Mouse (Mus musculus) neural tube, embryonic 15.5 days (tissue): ENCODE data around the gene Dkk2. TPM values are rescaled to one million over a fixed set of nuclear protein-coding genes. Genes with fewer than 3 reads are reported as not detected.

Source experiments
- ATAC-seq: fragments of 200-750 bp; cut with Nextera tagmentation; 2 replicates; pipeline ENCODE4 v1.8.0; 2017; ENCODE audit warnings: mild to moderate bottlenecking, moderate TSS enrichment, moderate library complexity; ENCODE audit not compliant: low FRiP score
- H3K27ac ChIP-seq: fragments of 300-500 bp; sonication (generic); replicated peaks from 2 replicates; pipeline ENCODE4 v1.5.1; 2015; ENCODE audit warnings: mild to moderate bottlenecking, inconsistent platforms
- H3K27me3 ChIP-seq: fragments of 300-500 bp; sonication (generic); replicated peaks from 2 replicates; pipeline ENCODE4 v1.6.1; 2015; ENCODE audit warnings: inconsistent platforms
- H3K36me3 ChIP-seq: fragments of 300-500 bp; sonication (generic); 2 replicates; pipeline ENCODE4 v1.6.1; 2015; ENCODE audit warnings: inconsistent platforms
- H3K4me1 ChIP-seq: fragments of 300-500 bp; sonication (generic); 2 replicates; pipeline ENCODE4 v1.6.1; 2015; ENCODE audit warnings: inconsistent platforms
- H3K4me2 ChIP-seq: fragments of 300-500 bp; sonication (generic); 2 replicates; pipeline ENCODE4 v1.6.1; 2015; ENCODE audit warnings: inconsistent platforms, mild to moderate bottlenecking, moderate library complexity
- H3K4me3 ChIP-seq: fragments of 300-500 bp; sonication (generic); replicated peaks from 2 replicates; pipeline ENCODE4 v1.5.1; 2015; ENCODE audit warnings: mild to moderate bottlenecking, inconsistent platforms
- H3K9ac ChIP-seq: fragments of 300-500 bp; sonication (generic); replicated peaks from 2 replicates; pipeline ENCODE4 v1.6.1; 2015; ENCODE audit warnings: mild to moderate bottlenecking, inconsistent platforms
- H3K9me3 ChIP-seq: fragments of 300-500 bp; sonication (generic); replicated peaks from 2 replicates; pipeline ENCODE4 v1.6.1; 2016; ENCODE audit warnings: inconsistent platforms
- WGBS: fragments of 180-500 bp; shearing (Covaris S2); methylation state at CpG from one replicate; pipeline ENCODE4 v1.1.7; 2015; ENCODE audit warnings: mixed read lengths; 5-methylcytosine and 5-hydroxymethylcytosine counted together
- polyA plus RNA-seq: library from polyadenylated mRNA; unstranded; fragments of >200 nt; fragmentation: Nextera tagmentation; extraction: Ambion mirVana; gene quantifications from 2 replicates; pipeline ENCODE4 v1.2.1, GENCODE M21; 2015

The Dkk2 gene
- polyA plus RNA-seq, 1 experiment from 2014 or later, result 1.9 TPM

- H3K9me3 ChIP-seq, result no peaks in the 10 kb centered on the region
- H3K4me1 ChIP-seq, result no peaks in the 10 kb centered on the region
- H3K27me3 ChIP-seq, result no peaks in the 10 kb centered on the region
- ATAC-seq, result no peak
- H3K4me3 ChIP-seq, result no peak overlapping the region
- no peak overlapping the region for H3K27ac ChIP-seq
- 97% methylated on average over 1 of the region's 1 CpGs for WGBS
- no peak overlapping the region for H3K9ac ChIP-seq
- H3K36me3 ChIP-seq, result no peaks in the 10 kb centered on the region
- no peak overlapping the region for H3K4me2 ChIP-seq
Measured at GRCm38 (mm10) chr3:132129730-132130274, 44.7 kb downstream of the Dkk2 start.

GRCm38 (mm10) chr3:132130781-132131180 is 45.7 kb downstream of the Dkk2 start:
- ATAC-seq, result no peak
- 68% methylated on average over 3 of the region's 3 CpGs for whole genome bisulfite sequencing
- Histone ChIP-seq H3K9ac (no peak overlapping the region), H3K4me1 (no peaks in the 10 kb centered on the region), H3K4me2 (no peak overlapping the region), H3K36me3 (no peaks in the 10 kb centered on the region), H3K27ac (no peak overlapping the region), H3K9me3 (no peaks in the 10 kb centered on the region), H3K4me3 (no peak overlapping the region), H3K27me3 (no peaks in the 10 kb centered on the region)

GRCm38 (mm10) chr3:132131939-132132338 is 46.8 kb downstream of the Dkk2 start:
- H3K4me2 ChIP-seq, result no peak overlapping the region
- H3K36me3 ChIP-seq, result no peaks in the 10 kb centered on the region
- no peaks in the 10 kb centered on the region for H3K27me3 ChIP-seq
- ATAC-seq, result no peak
- H3K27ac ChIP-seq, result no peak overlapping the region
- no peak overlapping the region for H3K4me3 ChIP-seq
- 87% methylated on average over 4 of the region's 4 CpGs for WGBS
- no peaks in the 10 kb centered on the region for H3K4me1 ChIP-seq
- H3K9me3 ChIP-seq, result no peaks in the 10 kb centered on the region
- no peak overlapping the region for H3K9ac ChIP-seq

- ATAC-seq, result no peak
- Histone ChIP-seq H3K4me1 (no peaks in the 10 kb centered on the region), H3K9me3 (no peaks in the 10 kb centered on the region), H3K9ac (no peak overlapping the region), H3K4me3 (no peak overlapping the region), H3K4me2 (no peak overlapping the region), H3K27ac (no peak overlapping the region), H3K36me3 (no peaks in the 10 kb centered on the region), H3K27me3 (no peaks in the 10 kb centered on the region)
- 81% methylated on average over 1 of the region's 1 CpGs for WGBS
Measured at GRCm38 (mm10) chr3:132134502-132134901, 49.4 kb downstream of the Dkk2 start.

- WGBS, result 63% methylated on average over 11 of the region's 11 CpGs
Measured at GRCm38 (mm10) chr3:132137802-132138378, 52.8 kb downstream of the Dkk2 start.

GRCm38 (mm10) chr3:132141031-132141430 is 55.9 kb downstream of the Dkk2 start:
- H3K27me3 ChIP-seq, result no peaks in the 10 kb centered on the region
- no peaks in the 10 kb centered on the region for H3K36me3 ChIP-seq
- 74% methylated on average over 4 of the region's 4 CpGs for WGBS
- no peak for ATAC-seq
- H3K9me3 ChIP-seq, result no peaks in the 10 kb centered on the region
- no peak overlapping the region for H3K4me2 ChIP-seq
- H3K4me3 ChIP-seq, result no peak overlapping the region
- no peak overlapping the region for H3K9ac ChIP-seq
- H3K27ac ChIP-seq, result no peak overlapping the region
- no peaks in the 10 kb centered on the region for H3K4me1 ChIP-seq

More at GRCm38 (mm10) chr3:132137802-132138378, 52.8 kb downstream of the Dkk2 start:
- ATAC-seq, result no peak
- Histone ChIP-seq H3K27ac (no peak overlapping the region), H3K36me3 (no peaks in the 10 kb centered on the region), H3K4me3 (no peak overlapping the region), H3K27me3 (no peaks in the 10 kb centered on the region), H3K9me3 (no peaks in the 10 kb centered on the region), H3K4me2 (no peak overlapping the region), H3K9ac (no peak overlapping the region), H3K4me1 (no peaks in the 10 kb centered on the region)

- H3K9me3 ChIP-seq, result no peaks in the 10 kb centered on the region
- no peak overlapping the region for H3K4me2 ChIP-seq
- H3K9ac ChIP-seq, result no peak overlapping the region
- H3K4me1 ChIP-seq, result no peaks in the 10 kb centered on the region
- H3K36me3 ChIP-seq, result no peaks in the 10 kb centered on the region
- ATAC-seq, result no peak
- H3K4me3 ChIP-seq, result no peak overlapping the region
- no peak overlapping the region for H3K27ac ChIP-seq
- H3K27me3 ChIP-seq, result no peaks in the 10 kb centered on the region
- WGBS, result 69% methylated on average over 6 of the region's 6 CpGs
Measured at GRCm38 (mm10) chr3:132149446-132150025, 64.4 kb downstream of the Dkk2 start.

GRCm38 (mm10) chr3:132158817-132159216 is 73.7 kb downstream of the Dkk2 start:
- Histone ChIP-seq H3K27ac (no peak overlapping the region), H3K4me1 (no peaks in the 10 kb centered on the region), H3K4me3 (no peak overlapping the region), H3K27me3 (no peaks in the 10 kb centered on the region), H3K9me3 (no peaks in the 10 kb centered on the region), H3K4me2 (no peak overlapping the region), H3K36me3 (no peaks in the 10 kb centered on the region), H3K9ac (no peak overlapping the region)
- no peak for ATAC-seq
- 92% methylated on average over 2 of the region's 2 CpGs for WGBS

GRCm38 (mm10) chr3:132168911-132169310 is 83.8 kb downstream of the Dkk2 start:
- no peak for ATAC-seq
- Histone ChIP-seq H3K9ac (no peak overlapping the region), H3K9me3 (no peaks in the 10 kb centered on the region), H3K36me3 (no peaks in the 10 kb centered on the region), H3K27ac (no peak overlapping the region), H3K27me3 (no peaks in the 10 kb centered on the region), H3K4me2 (no peak overlapping the region), H3K4me1 (no peaks in the 10 kb centered on the region), H3K4me3 (no peak overlapping the region)
- WGBS, result 86% methylated on average over 3 of the region's 3 CpGs

- no peak for ATAC-seq
- Histone ChIP-seq H3K4me1 (no peaks in the 10 kb centered on the region), H3K4me3 (no peak overlapping the region), H3K36me3 (no peaks in the 10 kb centered on the region), H3K27ac (no peak overlapping the region), H3K27me3 (no peaks in the 10 kb centered on the region), H3K9ac (no peak overlapping the region), H3K9me3 (no peaks in the 10 kb centered on the region), H3K4me2 (no peak overlapping the region)
- 92% methylated on average over 12 of the region's 12 CpGs for WGBS
Measured at GRCm38 (mm10) chr3:132186888-132187552, 101.9 kb downstream of the Dkk2 start.

- H3K9me3 ChIP-seq, result no peaks in the 10 kb centered on the region
- H3K4me2 ChIP-seq, result no peak overlapping the region
- 62% methylated on average over 4 of the region's 4 CpGs for WGBS
- H3K27me3 ChIP-seq, result no peaks in the 10 kb centered on the region
- no peaks in the 10 kb centered on the region for H3K4me1 ChIP-seq
- no peaks in the 10 kb centered on the region for H3K36me3 ChIP-seq
- H3K9ac ChIP-seq, result no peak overlapping the region
- no peak for ATAC-seq
- no peak overlapping the region for H3K27ac ChIP-seq
- no peak overlapping the region for H3K4me3 ChIP-seq
Measured at GRCm38 (mm10) chr3:132201950-132202349, 116.9 kb downstream of the Dkk2 start.

- H3K27me3 ChIP-seq, result no peaks in the 10 kb centered on the region
- no peaks in the 10 kb centered on the region for H3K4me1 ChIP-seq
- 74% methylated on average over 5 of the region's 5 CpGs for WGBS
- no peak overlapping the region for H3K27ac ChIP-seq
- no peak overlapping the region for H3K4me3 ChIP-seq
- no peak overlapping the region for H3K9ac ChIP-seq
- H3K36me3 ChIP-seq, result no peaks in the 10 kb centered on the region
- no peak for ATAC-seq
- H3K4me2 ChIP-seq, result no peak overlapping the region
- H3K9me3 ChIP-seq, result no peaks in the 10 kb centered on the region
Measured at GRCm38 (mm10) chr3:132202665-132203064, 117.6 kb downstream of the Dkk2 start.
